Mouse (Mus musculus): ENCODE results near the gene Vmn2r42.
"Not testable (repeated sequence)": the region's sequence is repeated elsewhere in the genome, so short reads cannot be mapped to it uniquely, and the experiment has no call there.

The Vmn2r42 gene

DNA sequence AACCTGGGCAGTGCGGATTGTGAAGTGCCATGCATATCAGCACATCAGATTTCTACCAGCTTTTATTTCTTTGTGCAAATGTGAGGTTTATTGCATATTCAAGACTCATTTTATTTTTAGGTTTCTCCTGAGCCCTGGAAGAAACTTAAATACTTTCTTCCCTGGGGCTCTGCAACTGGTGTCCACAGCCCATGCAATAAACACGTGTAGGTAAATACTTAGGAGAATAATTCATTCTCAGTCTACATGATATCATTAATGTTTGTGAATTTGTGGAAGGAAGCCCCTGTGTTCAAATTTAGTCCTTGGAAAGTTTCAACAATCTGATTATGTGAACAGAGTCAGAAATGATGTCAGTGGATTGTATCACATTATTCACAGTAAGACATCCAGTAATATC lies at the start of gene Vmn2r42:
Gene Vmn2r42, minus strand, starts transcription at position 101 of the 400 bp plus-strand sequence.
- DNase-seq (ENCODE audit: low spot score in 2 of 2), result not testable (repeated sequence)

DNA sequence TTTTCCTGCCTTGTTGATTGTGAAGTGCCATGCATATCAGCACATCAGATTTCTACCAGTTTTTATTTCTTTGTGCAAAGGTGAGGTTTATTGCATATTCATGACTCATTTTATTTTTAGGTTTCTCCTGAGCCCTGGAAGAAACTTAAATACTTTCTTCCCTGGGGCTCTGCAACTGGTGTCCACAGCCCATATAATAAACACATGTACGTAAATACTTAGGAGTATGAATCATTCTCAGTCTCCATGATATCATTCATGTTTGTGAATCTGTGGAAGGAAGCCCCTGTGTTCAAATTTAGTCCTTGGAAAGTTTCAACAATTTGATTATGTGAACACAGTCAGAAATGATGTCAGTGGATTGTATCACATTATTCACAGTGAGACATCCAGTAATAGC lies 38.6 kb downstream of the Vmn2r42 start, which contains the start of gene Vmn2r41:
Gene Vmn2r41, minus strand, starts transcription at position 101 of the 400 bp plus-strand sequence.
- DNase-seq (ENCODE audit: low spot score in 2 of 2), result not testable (repeated sequence)

All from urinary bladder, postnatal 36 days (tissue).